Mouse (Mus musculus) heart, adult 2 months (tissue): Measurements from ENCODE around the gene Atg7.

Experiments
- CTCF ChIP-seq: fragments of 200-600 bp; IDR thresholded peaks from 2 replicates; pipeline ENCODE4 v1.8.1; 2022; ENCODE audit warnings: antibody characterized with exemption, mild to moderate bottlenecking, moderate library complexity
- POLR2A ChIP-seq: fragments of 200-500 bp; IDR thresholded peaks from 2 replicates; pipeline ENCODE4 v1.6.1; 2011; ENCODE audit warnings: mild to moderate bottlenecking, low read depth, low read length, control low read depth; ENCODE audit not compliant: insufficient read depth

GRCm38 (mm10) chr6:114714654-114715053 is 71.8 kb downstream of the Atg7 start:
- no peak for TF ChIP-seq POLR2A
- TF ChIP-seq CTCF: no peak
